Mouse (Mus musculus): ENCODE measurements at regions not wholly inside any gene's neighbourhood (a gene's known extent, or its start where the extent isn't known, plus 50 kb on each side); places are given as distances from the start of the nearest gene placed in this dataset.

DNA sequence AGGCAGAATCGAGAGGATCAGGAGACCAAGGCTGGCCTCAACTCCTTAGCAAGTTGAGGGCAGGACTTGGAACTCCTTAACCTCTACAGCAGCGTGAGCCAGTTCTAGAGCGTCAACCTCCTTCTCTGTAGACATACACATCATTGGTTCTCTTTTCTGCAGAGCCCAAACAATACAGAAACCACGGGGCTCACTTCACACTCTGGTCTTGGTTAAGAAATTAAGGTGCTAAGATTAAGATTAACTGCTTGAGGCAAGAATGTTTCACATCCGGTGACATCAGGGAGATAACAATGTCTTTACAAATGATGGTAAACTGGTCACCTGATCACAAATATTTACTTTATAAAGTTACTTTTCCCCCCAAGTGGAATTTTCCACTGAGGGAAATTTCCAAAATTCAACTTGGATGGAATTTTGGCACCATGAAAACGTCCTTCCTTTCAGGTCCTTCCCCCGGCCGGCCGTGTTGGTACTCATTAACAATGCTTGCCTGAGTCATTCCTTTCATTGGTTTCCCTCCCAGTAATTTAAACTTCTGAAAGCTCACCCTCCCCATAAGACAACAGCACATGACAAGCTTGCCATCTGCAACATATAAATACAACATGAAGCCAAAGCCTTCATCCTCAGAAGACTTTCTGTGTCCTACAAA lies 77.3 kb upstream of the Kdm7a start:
- DNase-seq = peak; percentile 53 to 55

DNA sequence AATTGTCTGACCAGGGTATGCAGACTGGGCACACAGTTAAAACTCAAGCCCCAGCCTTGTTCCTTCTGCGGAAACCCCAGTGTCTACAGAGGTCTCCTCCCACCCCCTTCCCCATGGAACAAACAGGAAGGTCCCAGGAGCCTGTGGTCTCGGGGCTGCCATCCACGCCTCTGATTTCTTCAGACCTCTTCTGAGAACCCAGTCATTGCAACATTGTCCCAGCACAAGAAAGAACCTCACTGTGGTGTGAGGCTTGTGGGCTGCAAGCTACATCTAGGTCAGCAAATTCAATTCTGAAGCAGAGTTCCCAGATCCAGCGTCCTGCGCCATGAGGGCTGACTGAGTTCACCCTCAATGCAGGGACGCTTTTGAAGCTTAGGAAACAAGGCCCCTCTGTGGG lies 71.7 kb upstream of the Kdm7a start:
- DNase-seq = no peak

- no peak for DNase-seq
These were observed 68.3 kb upstream of the Kdm7a start for GRCm38 (mm10) chr6:39274774-39275502.

GRCm38 (mm10) chr6:39273427-39273826 lies 66.8 kb upstream of the Kdm7a start:
- DNase-seq = no peak

DNA sequence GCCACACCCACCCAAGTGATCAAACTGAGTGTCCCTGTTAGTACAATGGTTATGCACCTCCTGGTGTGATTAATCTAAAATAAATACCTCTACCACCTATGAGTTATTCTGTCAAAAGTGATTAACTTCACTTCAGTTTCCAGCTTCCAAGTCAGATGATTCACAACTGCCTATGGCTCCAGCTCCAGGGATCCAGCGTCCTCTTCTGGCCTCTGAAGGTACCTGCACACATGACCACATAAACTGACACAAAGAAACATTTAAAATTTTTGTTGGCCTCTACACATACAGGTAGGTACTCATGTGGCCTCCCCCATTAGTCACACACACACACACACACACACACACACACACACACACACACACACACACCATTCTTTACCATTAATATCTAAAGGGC lies 63.9 kb upstream of the Kdm7a start:
- DNase-seq = no peak

GRCm38 (mm10) chr6:39269706-39270105 lies 63.1 kb upstream of the Kdm7a start:
- DNase-seq = no peak

- DNase-seq = no peak
These were observed 62.2 kb upstream of the Kdm7a start for GRCm38 (mm10) chr6:39268647-39269428.

DNA sequence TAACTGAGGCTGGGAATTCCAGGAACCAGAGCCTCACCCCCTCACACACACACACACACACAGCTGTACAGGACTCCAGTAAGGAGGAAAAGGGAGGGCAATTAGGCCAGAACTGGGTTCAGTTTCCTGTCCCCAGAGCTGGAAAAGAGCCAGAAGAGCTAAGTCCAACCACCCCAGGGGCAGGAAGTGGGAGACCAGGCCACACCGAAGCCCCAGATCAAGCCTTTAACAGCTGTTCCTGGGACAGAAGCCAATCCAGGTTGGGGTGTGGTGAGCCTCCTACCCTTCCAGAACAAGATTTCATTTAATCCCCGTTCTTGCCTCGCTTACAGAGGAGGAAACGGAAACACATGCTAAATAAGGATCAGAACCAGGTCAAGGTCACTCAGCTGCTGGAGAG lies 58.1 kb upstream of the Kdm7a start:
- DNase-seq = peak; percentile 68 to 75

DNA sequence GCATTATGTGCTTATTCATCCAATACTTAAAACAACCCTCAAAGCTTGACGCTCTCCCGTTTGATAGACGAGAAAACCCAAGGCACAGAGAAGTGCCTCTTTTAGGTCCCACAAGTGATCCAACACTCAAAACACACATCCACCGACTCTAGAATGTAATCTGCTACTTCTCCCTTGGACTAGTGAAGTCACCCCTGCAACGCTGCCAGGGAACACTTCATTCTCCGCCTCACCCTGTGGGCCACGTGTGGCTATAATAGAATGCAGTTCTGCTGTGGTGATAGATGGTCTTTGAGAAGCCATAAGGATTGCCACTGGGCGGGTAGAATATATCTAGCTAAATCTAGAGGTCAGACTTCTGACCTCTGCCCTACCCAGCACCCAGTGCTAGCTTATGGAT lies 57.0 kb upstream of the Kdm7a start:
- DNase-seq = no peak

GRCm38 (mm10) chr6:39261951-39262350 lies 55.4 kb upstream of the Kdm7a start:
- DNase-seq = no peak

GRCm38 (mm10) chr6:39260480-39260879 lies 53.9 kb upstream of the Kdm7a start:
- DNase-seq = no peak

DNA sequence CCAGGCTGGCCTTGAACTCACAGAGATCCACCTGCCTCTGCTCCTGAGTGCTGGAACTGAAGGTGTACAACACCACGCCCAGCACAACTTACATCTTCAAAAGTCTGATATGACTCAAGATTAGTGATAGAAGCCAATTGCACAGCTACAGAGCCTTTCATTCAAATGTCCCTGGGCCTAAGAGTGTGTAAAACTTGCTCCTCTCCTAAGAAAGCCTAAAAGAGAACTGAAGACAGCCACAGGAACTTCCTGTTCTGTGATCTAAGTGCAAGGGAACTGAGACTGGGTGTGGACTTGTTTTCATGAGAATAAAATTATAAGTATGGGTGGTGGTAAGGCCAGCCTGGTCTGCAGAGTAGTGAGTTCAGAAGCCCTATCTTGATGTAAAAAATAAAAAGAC lies 52.5 kb upstream of the Kdm7a start:
- no peak for DNase-seq

DNA sequence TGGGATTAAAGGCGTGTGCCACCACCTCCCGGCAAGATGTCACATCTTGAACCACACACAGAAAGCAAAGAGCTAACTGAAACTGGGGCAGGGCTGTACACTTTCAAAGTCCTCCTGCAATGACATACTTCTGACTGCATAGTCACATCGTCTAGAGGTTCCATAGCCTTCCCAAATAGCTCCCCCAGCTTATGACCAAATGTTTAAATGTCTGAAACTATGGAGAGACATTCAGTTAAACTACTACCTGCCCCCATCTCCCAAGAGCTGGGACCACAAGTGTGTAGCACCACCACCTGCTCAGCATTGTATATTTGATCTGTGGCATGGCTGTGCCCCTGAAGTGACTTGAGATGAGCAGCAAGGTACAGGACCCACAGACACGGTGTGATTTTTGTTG lies 52.1 kb upstream of the Kdm7a start:
- DNase-seq = no peak

GRCm38 (mm10) chr6:39257667-39258395 lies 51.2 kb upstream of the Kdm7a start:
- no peak for DNase-seq

- DNase-seq = peak in 1 of 2 experiments; percentile 25
These were observed 50.6 kb upstream of the Kdm7a start for GRCm38 (mm10) chr6:39257111-39257571.

DNA sequence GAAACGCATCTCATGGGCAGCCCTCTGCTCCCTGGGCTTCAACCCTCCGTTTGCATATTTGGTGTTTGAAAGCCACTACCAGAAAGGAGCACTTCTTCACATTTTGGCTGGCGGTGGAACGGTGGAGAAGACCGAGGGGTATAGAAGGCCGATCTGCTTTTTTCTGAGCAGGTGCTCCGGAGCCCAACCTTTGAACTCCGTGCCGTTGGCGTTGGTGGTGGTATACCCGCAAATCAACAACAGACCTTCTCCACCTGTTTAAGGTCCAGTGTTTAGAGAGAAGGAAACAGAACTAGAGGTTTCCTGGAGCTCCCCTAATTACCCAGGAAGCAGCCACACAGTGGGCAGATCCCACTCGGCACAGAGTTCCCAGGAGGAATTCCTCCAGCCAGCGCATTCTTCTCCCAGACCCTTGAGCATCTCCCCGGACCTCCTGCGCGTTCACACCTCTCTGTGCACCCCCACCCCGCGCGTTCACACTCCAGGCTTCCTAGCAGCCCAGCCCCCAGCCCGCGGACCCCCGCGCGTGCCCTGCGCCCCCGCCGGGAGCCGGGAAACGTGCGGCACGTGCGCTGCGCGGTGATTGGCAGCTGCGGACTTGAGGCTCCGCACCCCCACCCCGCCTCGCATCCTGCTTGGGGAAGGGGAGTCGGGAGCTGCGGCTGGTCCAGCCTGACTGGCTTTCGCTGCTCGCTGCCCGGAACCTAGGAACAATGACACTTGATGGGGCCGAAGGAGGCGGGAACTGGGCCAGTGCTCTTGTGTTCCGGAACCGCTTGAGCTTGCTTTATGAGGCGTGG lies 49.9 kb upstream of the Kdm7a start:
- DNase-seq = peak; percentile 37 to 52
